Mouse (Mus musculus): ENCODE data around the gene Slfn4. TPM values are rescaled to one million over a fixed set of nuclear protein-coding genes. Genes with fewer than 3 reads are reported as not detected.
A peak's percentile ranks its signal among the peaks of the same experiment; 100 is the strongest.
"Not testable (repeated sequence)": the region's sequence is repeated elsewhere in the genome, so short reads cannot be mapped to it uniquely, and the experiment has no call there.

The Slfn4 gene
- polyA plus RNA-seq (2015; fragmentation: Nextera tagmentation; extraction: Ambion mirVana) = 0.16 and 0.17 TPM in 2 replicates

DNA sequence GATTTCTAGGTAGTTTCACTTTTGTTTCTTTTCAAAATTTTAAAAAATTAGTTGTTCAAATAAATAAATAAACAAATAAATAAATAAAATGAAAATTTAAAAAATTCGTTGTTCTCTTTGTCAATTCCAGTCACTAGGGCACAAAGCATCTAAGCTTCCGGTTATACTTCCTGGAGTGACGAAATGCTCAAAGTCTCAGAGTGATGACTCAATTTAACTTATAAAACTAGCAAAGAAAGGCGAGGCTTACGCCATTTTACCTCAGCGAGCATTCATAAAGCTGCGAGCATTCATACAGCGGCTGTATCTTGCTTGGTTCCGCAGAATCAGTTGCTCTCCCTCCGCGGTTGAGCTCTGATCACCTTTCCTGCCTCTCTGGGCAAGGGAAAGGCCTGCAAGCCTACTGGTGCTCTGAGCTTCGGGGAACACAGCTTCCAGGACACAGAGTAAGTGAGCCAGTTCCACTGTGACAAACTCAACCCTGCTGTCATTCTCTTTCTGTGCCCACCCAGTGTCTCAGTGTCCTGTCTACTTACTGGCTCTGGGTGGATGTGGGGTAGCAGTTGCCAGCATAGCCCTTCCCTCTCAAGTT, at the start of gene Slfn4:
TSS of gene Slfn4 (plus strand) at position 239 of the 592 bp plus-strand sequence.
- Histone ChIP-seq H3K4me3 (ENCODE audit: low read length) (no peak within 1 kb of the TSS), H3K9ac (ENCODE audit: low read depth, low read length) (no peak within 1 kb of the TSS), H3K9me3 (ENCODE audit: control insufficient read depth, low read length) (no peaks in the 10 kb centered on the region), H3K27ac (ENCODE audit: low read length) (no peak within 1 kb of the TSS), H3K4me2 (ENCODE audit: low read depth, low read length) (no peak within 1 kb of the TSS), H3K4me1 (ENCODE audit: control insufficient read depth, insufficient read depth, low read length) (no peaks in the 10 kb centered on the region), H3K27me3 (replicated peaks; ENCODE audit: control insufficient read depth, insufficient read depth, low read length) (no peaks in the 10 kb centered on the region), H3K36me3 (ENCODE audit: control insufficient read depth, insufficient read depth, low read length) (no peaks in the 10 kb centered on the region)
- 81% methylated on average over 12 of the region's 12 CpGs for WGBS
- ATAC-seq = no peak

DNA sequence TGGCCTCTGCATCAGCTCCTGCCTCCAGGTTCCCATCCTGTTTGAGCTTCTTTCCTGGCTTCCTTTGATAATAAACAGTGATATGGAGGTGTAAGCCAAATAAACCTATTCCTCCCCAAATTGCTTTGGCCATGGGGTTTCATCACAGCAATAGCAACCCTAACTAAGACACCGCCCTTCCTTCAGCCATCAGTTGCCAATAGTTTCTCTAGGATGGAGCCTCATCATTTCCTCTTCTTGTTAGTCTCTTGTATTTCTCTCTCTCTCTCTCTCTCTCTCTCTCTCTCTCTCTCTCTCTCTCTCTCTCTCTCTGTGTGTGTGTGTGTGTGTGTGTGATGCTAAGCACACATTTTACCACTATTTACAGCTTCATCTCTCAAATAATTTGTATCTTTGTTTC, 49.4 kb upstream of the Slfn4 start:
- ATAC-seq; H3K27ac ChIP-seq (ENCODE audit: low read length); H3K4me1 ChIP-seq (ENCODE audit: control insufficient read depth, insufficient read depth, low read length); H3K27me3 ChIP-seq (replicated peaks; ENCODE audit: control insufficient read depth, insufficient read depth, low read length); H3K9ac ChIP-seq (ENCODE audit: low read depth, low read length); H3K36me3 ChIP-seq (ENCODE audit: control insufficient read depth, insufficient read depth, low read length); H3K4me3 ChIP-seq (ENCODE audit: low read length); H3K4me2 ChIP-seq (ENCODE audit: low read depth, low read length); H3K9me3 ChIP-seq (ENCODE audit: control insufficient read depth, low read length): not testable (repeated sequence)
- no CpG with 5 or more reads among the region's 1 CpGs for WGBS

DNA sequence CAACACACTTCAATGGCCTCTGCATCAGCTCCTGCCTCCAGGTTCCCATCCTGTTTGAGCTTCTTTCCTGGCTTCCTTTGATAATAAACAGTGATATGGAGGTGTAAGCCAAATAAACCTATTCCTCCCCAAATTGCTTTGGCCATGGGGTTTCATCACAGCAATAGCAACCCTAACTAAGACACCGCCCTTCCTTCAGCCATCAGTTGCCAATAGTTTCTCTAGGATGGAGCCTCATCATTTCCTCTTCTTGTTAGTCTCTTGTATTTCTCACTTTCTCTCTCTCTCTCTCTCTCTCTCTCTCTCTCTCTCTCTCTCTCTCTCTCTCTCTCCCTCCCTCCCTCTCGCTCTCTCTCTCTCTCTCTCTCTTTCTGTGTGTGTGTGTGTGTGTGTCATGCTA, 37.7 kb upstream of the Slfn4 start:
- H3K9ac ChIP-seq (ENCODE audit: low read depth, low read length); H3K27ac ChIP-seq (ENCODE audit: low read length); H3K27me3 ChIP-seq (replicated peaks; ENCODE audit: control insufficient read depth, insufficient read depth, low read length); ATAC-seq; H3K4me1 ChIP-seq (ENCODE audit: control insufficient read depth, insufficient read depth, low read length); H3K4me3 ChIP-seq (ENCODE audit: low read length); H3K36me3 ChIP-seq (ENCODE audit: control insufficient read depth, insufficient read depth, low read length); H3K9me3 ChIP-seq (ENCODE audit: control insufficient read depth, low read length); H3K4me2 ChIP-seq (ENCODE audit: low read depth, low read length): not testable (repeated sequence)
- no CpG with 5 or more reads among the region's 2 CpGs for WGBS

DNA sequence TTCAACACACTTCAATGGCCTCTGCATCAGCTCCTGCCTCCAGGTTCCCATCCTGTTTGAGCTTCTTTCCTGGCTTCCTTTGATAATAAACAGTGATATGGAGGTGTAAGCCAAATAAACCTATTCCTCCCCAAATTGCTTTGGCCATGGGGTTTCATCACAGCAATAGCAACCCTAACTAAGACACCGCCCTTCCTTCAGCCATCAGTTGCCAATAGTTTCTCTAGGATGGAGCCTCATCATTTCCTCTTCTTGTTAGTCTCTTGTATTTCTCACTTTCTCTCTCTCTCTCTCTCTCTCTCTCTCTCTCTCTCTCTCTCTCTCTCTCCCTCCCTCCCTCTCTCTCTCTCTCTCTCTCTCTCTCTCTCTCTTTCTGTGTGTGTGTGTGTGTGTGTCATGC, 26.0 kb upstream of the Slfn4 start:
- WGBS = no CpG with 5 or more reads among the region's 1 CpGs

DNA sequence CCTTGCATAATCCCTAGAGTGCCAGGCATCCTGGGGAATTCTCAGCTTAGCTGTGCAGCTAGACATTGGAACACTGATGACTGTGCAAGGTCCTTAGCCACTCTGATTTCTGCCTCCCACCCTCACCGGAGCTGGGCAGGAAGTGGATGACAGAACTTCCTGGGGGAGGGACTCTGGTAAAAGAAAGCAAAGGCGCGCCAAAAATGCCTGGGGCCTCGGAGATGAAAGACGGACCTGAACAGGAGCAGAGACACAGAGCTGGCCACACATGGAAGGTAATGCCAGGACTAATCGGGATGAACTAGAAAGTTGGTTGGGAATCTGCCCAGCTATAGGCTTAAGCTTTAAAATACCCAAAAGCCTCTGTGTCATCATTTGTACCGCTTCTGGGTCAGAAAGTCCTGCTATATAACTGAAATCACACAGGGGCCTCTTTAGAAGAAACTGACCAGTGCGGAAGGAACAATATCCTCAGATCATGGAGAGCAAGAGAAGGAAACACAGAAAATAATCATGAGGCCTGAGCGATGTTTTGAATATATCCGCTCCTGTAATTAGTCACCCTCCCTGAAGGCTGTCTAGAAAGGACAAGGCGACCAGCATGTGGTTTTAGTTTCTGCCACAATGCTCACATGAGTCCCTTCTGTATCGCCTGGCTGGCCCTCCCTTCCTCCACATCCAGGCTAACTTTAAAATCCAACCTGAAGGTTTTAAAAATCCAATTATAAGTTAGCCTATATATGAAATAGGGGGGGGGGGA, 16.3 kb downstream of the Slfn4 start, which contains the start of gene Slfn3:
TSS of gene Slfn3 (plus strand) at position 197 of the 760 bp plus-strand sequence.
- H3K27me3 ChIP-seq (replicated peaks; ENCODE audit: control insufficient read depth, insufficient read depth, low read length) = no peaks in the 10 kb centered on the region
- peak within 1 kb of the TSS; percentile 5; the same call in 1 of the 2 replicates for H3K4me3 ChIP-seq (ENCODE audit: low read length)
- WGBS = 73% methylated on average over 12 of the region's 12 CpGs
- ATAC-seq = no peak
- H3K4me2 ChIP-seq (ENCODE audit: low read depth, low read length) = 0 out of 2 replicates have a peak within 1 kb of the TSS, but pooled peaks have one; percentile 11
- no peaks in the 10 kb centered on the region for H3K4me1 ChIP-seq (ENCODE audit: control insufficient read depth, insufficient read depth, low read length)
- H3K9me3 ChIP-seq (ENCODE audit: control insufficient read depth, low read length) = no peaks in the 10 kb centered on the region
- H3K36me3 ChIP-seq (ENCODE audit: control insufficient read depth, insufficient read depth, low read length) = no peaks in the 10 kb centered on the region
- no peak within 1 kb of the TSS for H3K27ac ChIP-seq (ENCODE audit: low read length)
- no peak within 1 kb of the TSS for H3K9ac ChIP-seq (ENCODE audit: low read depth, low read length)

More for the DNA sequence above, 26.0 kb upstream of the Slfn4 start:
- not testable (repeated sequence) for ATAC-seq; H3K4me2 ChIP-seq (ENCODE audit: low read depth, low read length); H3K9ac ChIP-seq (ENCODE audit: low read depth, low read length); H3K27ac ChIP-seq (ENCODE audit: low read length); H3K36me3 ChIP-seq (ENCODE audit: control insufficient read depth, insufficient read depth, low read length); H3K9me3 ChIP-seq (ENCODE audit: control insufficient read depth, low read length); H3K4me1 ChIP-seq (ENCODE audit: control insufficient read depth, insufficient read depth, low read length); H3K4me3 ChIP-seq (ENCODE audit: low read length); H3K27me3 ChIP-seq (replicated peaks; ENCODE audit: control insufficient read depth, insufficient read depth, low read length)

DNA sequence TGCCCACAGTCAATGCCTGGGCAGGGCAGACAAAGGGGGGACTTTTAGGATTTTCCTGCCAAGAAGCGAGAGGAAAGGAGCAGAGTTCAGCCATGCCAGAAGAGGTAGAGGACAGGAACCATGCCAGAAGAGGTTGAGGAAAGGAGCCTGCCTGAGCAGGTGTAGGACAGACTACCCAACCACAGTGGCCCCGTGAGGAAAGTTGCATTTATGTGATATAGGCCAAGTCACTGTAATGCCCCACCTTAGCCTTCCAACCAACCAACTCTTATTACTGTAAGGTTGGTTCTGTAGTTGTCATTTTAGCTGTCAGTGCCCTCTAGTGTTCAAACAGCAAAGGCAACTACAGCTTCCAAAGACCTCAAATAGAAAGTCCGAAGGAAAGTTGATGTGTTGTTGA, 17.0 kb downstream of the Slfn4 start:
- 0 out of 2 replicates have a peak overlapping the region, but pooled peaks have one; percentile 11 for H3K4me2 ChIP-seq (ENCODE audit: low read depth, low read length)
- H3K27ac ChIP-seq (ENCODE audit: low read length) = no peak overlapping the region
- H3K9me3 ChIP-seq (ENCODE audit: control insufficient read depth, low read length) = no peaks in the 10 kb centered on the region
- H3K36me3 ChIP-seq (ENCODE audit: control insufficient read depth, insufficient read depth, low read length) = no peaks in the 10 kb centered on the region
- no peak overlapping the region for H3K9ac ChIP-seq (ENCODE audit: low read depth, low read length)
- H3K27me3 ChIP-seq (replicated peaks; ENCODE audit: control insufficient read depth, insufficient read depth, low read length) = no peaks in the 10 kb centered on the region
- no peak overlapping the region for H3K4me3 ChIP-seq (ENCODE audit: low read length)
- no peaks in the 10 kb centered on the region for H3K4me1 ChIP-seq (ENCODE audit: control insufficient read depth, insufficient read depth, low read length)
- no peak for ATAC-seq
- WGBS = 56% methylated on average over 3 of the region's 3 CpGs

DNA sequence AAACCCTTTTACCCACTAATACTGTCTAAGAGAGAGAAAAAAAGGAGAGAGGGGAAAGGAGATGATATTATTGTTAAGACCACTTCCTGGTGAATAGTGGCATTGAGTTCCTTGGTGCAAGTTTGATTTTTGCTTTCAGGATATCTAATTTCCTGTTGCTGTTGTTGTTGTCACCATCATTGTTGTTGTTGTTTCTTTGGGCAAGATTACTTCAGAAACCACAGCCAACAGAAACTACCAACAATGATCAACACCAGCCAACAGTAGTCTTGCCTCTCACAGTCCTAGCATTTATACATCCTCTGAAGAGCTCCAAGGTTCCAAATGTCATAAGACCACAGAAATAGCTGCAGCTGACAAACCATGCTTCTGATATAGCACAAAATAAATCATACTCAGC, 30.0 kb downstream of the Slfn4 start:
- H3K27me3 ChIP-seq (replicated peaks; ENCODE audit: control insufficient read depth, insufficient read depth, low read length) = no peaks in the 10 kb centered on the region
- H3K4me1 ChIP-seq (ENCODE audit: control insufficient read depth, insufficient read depth, low read length) = no peaks in the 10 kb centered on the region
- H3K9me3 ChIP-seq (ENCODE audit: control insufficient read depth, low read length) = no peaks in the 10 kb centered on the region
- no peak for ATAC-seq
- H3K27ac ChIP-seq (ENCODE audit: low read length) = no peak overlapping the region
- no peak overlapping the region for H3K4me3 ChIP-seq (ENCODE audit: low read length)
- H3K36me3 ChIP-seq (ENCODE audit: control insufficient read depth, insufficient read depth, low read length) = no peaks in the 10 kb centered on the region
- no peak overlapping the region for H3K4me2 ChIP-seq (ENCODE audit: low read depth, low read length)
- no peak overlapping the region for H3K9ac ChIP-seq (ENCODE audit: low read depth, low read length)

DNA sequence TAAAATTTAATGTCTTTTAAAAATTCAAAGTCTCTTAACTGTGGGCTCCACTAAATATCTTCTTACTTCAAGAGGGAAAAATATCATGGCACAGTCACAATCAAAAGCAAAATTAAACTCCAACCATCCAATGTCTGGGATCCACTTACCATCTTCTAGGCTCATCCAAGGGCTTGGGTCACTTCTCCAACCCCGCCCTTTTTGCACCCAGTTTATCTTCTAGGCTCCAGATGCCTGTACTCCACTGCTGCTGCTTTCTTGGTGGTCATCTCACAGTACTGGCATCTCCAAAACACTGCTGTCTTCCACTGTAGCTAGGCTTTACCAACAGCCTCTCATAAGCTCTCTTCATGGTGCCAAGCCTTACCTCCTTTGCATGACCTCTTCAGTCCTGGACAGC, 41.1 kb downstream of the Slfn4 start:
- no peak for ATAC-seq
- Histone ChIP-seq H3K4me2 (ENCODE audit: low read depth, low read length) (no peak overlapping the region), H3K27ac (ENCODE audit: low read length) (no peak overlapping the region), H3K4me3 (ENCODE audit: low read length) (no peak overlapping the region), H3K4me1 (ENCODE audit: control insufficient read depth, insufficient read depth, low read length) (no peaks in the 10 kb centered on the region), H3K9me3 (ENCODE audit: control insufficient read depth, low read length) (no peaks in the 10 kb centered on the region), H3K36me3 (ENCODE audit: control insufficient read depth, insufficient read depth, low read length) (no peaks in the 10 kb centered on the region), H3K9ac (ENCODE audit: low read depth, low read length) (no peak overlapping the region), H3K27me3 (replicated peaks; ENCODE audit: control insufficient read depth, insufficient read depth, low read length) (no peaks in the 10 kb centered on the region)
- WGBS = 77% methylated on average over 1 of the region's 1 CpGs

DNA sequence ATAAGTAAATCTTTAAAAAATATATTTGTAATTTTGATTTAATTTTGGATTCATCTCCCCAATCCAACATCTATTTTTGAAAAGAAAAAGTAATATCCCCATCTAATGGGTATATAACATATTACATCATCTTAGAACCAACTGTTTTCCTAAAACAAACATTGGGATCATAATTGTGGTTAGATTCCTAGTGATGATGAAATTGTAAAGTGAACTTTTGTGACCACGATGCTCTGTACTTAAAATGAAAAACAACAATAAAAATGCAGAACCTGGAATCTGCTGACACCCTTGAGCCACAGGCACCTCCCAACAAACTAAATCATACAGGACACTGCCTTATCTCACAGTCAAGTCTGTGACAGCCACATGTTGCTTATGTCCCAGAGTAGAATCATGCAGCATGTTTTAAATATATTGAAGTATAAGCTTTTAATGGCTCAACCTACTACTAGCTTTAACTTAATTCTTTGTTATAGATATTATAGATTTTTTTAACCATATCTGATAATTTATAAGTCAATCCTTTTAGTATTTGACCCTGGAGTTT, 46.4 kb downstream of the Slfn4 start:
- H3K9me3 ChIP-seq (ENCODE audit: control insufficient read depth, low read length) = no peaks in the 10 kb centered on the region
- H3K27ac ChIP-seq (ENCODE audit: low read length) = no peak overlapping the region
- no peak overlapping the region for H3K9ac ChIP-seq (ENCODE audit: low read depth, low read length)
- no peak overlapping the region for H3K4me3 ChIP-seq (ENCODE audit: low read length)
- H3K36me3 ChIP-seq (ENCODE audit: control insufficient read depth, insufficient read depth, low read length) = no peaks in the 10 kb centered on the region
- 82% methylated on average over 1 of the region's 1 CpGs for WGBS
- H3K4me1 ChIP-seq (ENCODE audit: control insufficient read depth, insufficient read depth, low read length) = no peaks in the 10 kb centered on the region
- H3K27me3 ChIP-seq (replicated peaks; ENCODE audit: control insufficient read depth, insufficient read depth, low read length) = no peaks in the 10 kb centered on the region
- H3K4me2 ChIP-seq (ENCODE audit: low read depth, low read length) = no peak overlapping the region
- ATAC-seq = no peak
